Mouse (Mus musculus): ENCODE measurements around the gene Gle1. TPM values are rescaled to one million over a fixed set of nuclear protein-coding genes. Genes with fewer than 3 reads are reported as not detected.

The Gle1 gene
- polyA plus RNA-seq (2012; rRNA removed; ENCODE audit: low replicate concordance): 31.3 TPM in 2 replicates

GRCm38 (mm10) chr2:29934906-29935599, at the start of gene Gle1:
TSS of gene Gle1 (plus strand) at chr2:29935426.

GRCm38 (mm10) chr2:29889066-29889944, 45.9 kb upstream of the Gle1 start, which contains the start of gene Odf2:
TSS of gene Odf2 (plus strand) at chr2:29889221.

GRCm38 (mm10) chr2:29965250-29965843, 30.1 kb downstream of the Gle1 start, which contains the start of gene Sptan1:
TSS of gene Sptan1 (plus strand) at chr2:29965560.

Other genes starting within 250 kb of the Gle1 start
- gene Gm13420, start 183.7 kb upstream of the Gle1 start, polyA plus RNA-seq (2012; rRNA removed; ENCODE audit: low replicate concordance): 0.14 and 0.48 TPM in 2 replicates
- not detected in 2 replicates for gene Gm13547, start 176.1 kb upstream of the Gle1 start, polyA plus RNA-seq (2012; rRNA removed; ENCODE audit: low replicate concordance)
- gene Coq4, start 147.9 kb upstream of the Gle1 start, polyA plus RNA-seq (2012; rRNA removed; ENCODE audit: low replicate concordance): 28.0 and 112 TPM in 2 replicates
- gene Trub2, start 146.9 kb upstream of the Gle1 start, polyA plus RNA-seq (2012; rRNA removed; ENCODE audit: low replicate concordance): 80.3 and 102 TPM in 2 replicates
- gene Slc27a4, start 132.8 kb upstream of the Gle1 start, polyA plus RNA-seq (2012; rRNA removed; ENCODE audit: low replicate concordance): 41.1 and 50.7 TPM in 2 replicates
- gene Urm1, start 115.4 kb upstream of the Gle1 start, polyA plus RNA-seq (2012; rRNA removed; ENCODE audit: low replicate concordance): 47.5 and 56.5 TPM in 2 replicates
- 40.8 and 41.1 TPM in 2 replicates for gene Cercam, start 66.3 kb upstream of the Gle1 start, polyA plus RNA-seq (2012; rRNA removed; ENCODE audit: low replicate concordance)
- 29.8 and 54.7 TPM in 2 replicates for gene Odf2, start 46.2 kb upstream of the Gle1 start, polyA plus RNA-seq (2012; rRNA removed; ENCODE audit: low replicate concordance)
- gene Sptan1, start 30.1 kb downstream of the Gle1 start, polyA plus RNA-seq (2012; rRNA removed; ENCODE audit: low replicate concordance): 236 and 374 TPM in 2 replicates
- gene Wdr34, start 113.5 kb downstream of the Gle1 start, polyA plus RNA-seq (2012; rRNA removed; ENCODE audit: low replicate concordance): 21.6 and 42.9 TPM in 2 replicates
- gene Set, start 122.0 kb downstream of the Gle1 start, polyA plus RNA-seq (2012; rRNA removed; ENCODE audit: low replicate concordance): 24.7 and 66.2 TPM in 2 replicates
- 22.8 and 30.4 TPM in 2 replicates for gene Pkn3, start 142.3 kb downstream of the Gle1 start, polyA plus RNA-seq (2012; rRNA removed; ENCODE audit: low replicate concordance)
- 51.6 and 55.9 TPM in 2 replicates for gene Zdhhc12, start 158.2 kb downstream of the Gle1 start, polyA plus RNA-seq (2012; rRNA removed; ENCODE audit: low replicate concordance)
- 60.2 and 82.4 TPM in 2 replicates for gene Zer1, start 189.2 kb downstream of the Gle1 start, polyA plus RNA-seq (2012; rRNA removed; ENCODE audit: low replicate concordance)
- gene Tbc1d13, start 198.3 kb downstream of the Gle1 start, polyA plus RNA-seq (2012; rRNA removed; ENCODE audit: low replicate concordance): 80.1 and 82.8 TPM in 2 replicates
- 41.3 and 50.6 TPM in 2 replicates for gene Endog, start 236.1 kb downstream of the Gle1 start, polyA plus RNA-seq (2012; rRNA removed; ENCODE audit: low replicate concordance)
- gene Spout1, start 243.0 kb downstream of the Gle1 start, polyA plus RNA-seq (2012; rRNA removed; ENCODE audit: low replicate concordance): 28.0 and 40.8 TPM in 2 replicates

Data from subcutaneous adipose tissue, adult 2 months (tissue).